Mouse (Mus musculus) spleen, adult 12 weeks (tissue): ENCODE data around the gene Tsc22d4.
"Not testable (repeated sequence)": the region's sequence is repeated elsewhere in the genome, so short reads cannot be mapped to it uniquely, and the experiment has no call there.

ENCODE experiments used
- DNase-seq: peaks from one replicate; pipeline ENCODE4 v3.0.0; 2022; ENCODE audit warnings: low spot score

The Tsc22d4 gene

GRCm38 (mm10) chr5:137741023-137741931, 4.3 kb upstream of the Tsc22d4 start, which contains the start of gene Nyap1:
Gene Nyap1 (minus strand): TSS chr5:137741607.
- DNase-seq, result peak; percentile 80

- no peak for DNase-seq
Measured at GRCm38 (mm10) chr5:137742048-137742447, 3.5 kb upstream of the Tsc22d4 start.

GRCm38 (mm10) chr5:137742836-137743235, 2.7 kb upstream of the Tsc22d4 start:
- no peak for DNase-seq

GRCm38 (mm10) chr5:137744197-137744596, 1.3 kb upstream of the Tsc22d4 start:
- no peak for DNase-seq

- DNase-seq, result peak; percentile 65
Measured at GRCm38 (mm10) chr5:137746282-137746850, 836 bp downstream of the Tsc22d4 start.

- no peak for DNase-seq
Measured at GRCm38 (mm10) chr5:137746851-137747325, 1.4 kb downstream of the Tsc22d4 start.

GRCm38 (mm10) chr5:137747326-137747961, 1.9 kb downstream of the Tsc22d4 start:
- peak; percentile 42 for DNase-seq

GRCm38 (mm10) chr5:137748130-137748770, 2.7 kb downstream of the Tsc22d4 start:
- no peak for DNase-seq

- no peak for DNase-seq
Measured at GRCm38 (mm10) chr5:137749196-137749836, 3.8 kb downstream of the Tsc22d4 start.

- not testable (repeated sequence) for DNase-seq
Measured at GRCm38 (mm10) chr5:137750212-137750611, 4.7 kb downstream of the Tsc22d4 start.

DNA sequence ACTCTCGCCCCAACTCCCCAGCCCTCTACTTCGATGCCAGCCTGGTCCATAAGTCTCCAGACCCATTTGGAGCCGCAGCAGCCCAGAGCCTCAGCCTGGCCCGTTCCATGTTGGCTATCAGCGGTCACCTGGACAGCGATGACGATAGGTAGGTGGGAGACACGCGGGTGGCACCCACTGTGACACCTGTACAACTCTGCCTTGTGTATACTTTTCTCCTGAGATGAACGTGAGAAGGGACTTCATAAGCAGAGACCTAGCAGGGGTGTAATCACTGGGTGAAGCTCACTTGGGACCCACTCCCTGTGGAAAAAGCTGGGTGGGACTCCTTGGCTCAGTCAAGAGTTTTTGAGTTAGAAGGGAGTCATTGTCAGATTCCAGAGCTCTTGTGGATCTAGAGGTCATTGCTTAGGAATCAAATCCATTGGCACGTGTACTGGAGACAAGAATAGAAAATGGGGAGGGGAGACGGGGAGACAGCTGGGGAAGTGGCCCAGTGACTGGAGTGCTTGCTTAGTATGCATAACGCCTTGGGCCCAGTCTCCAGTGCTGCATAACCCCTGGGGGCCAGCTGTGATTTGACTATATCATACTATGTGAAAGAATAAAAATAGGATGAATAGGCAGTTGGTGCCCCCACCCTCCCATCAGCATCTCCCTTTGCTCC, 5.8 kb downstream of the Tsc22d4 start:
- no peak for DNase-seq

GRCm38 (mm10) chr5:137751988-137752387, 6.5 kb downstream of the Tsc22d4 start:
- no peak for DNase-seq

- no peak for DNase-seq
Measured at GRCm38 (mm10) chr5:137753111-137753832, 7.7 kb downstream of the Tsc22d4 start.

DNA sequence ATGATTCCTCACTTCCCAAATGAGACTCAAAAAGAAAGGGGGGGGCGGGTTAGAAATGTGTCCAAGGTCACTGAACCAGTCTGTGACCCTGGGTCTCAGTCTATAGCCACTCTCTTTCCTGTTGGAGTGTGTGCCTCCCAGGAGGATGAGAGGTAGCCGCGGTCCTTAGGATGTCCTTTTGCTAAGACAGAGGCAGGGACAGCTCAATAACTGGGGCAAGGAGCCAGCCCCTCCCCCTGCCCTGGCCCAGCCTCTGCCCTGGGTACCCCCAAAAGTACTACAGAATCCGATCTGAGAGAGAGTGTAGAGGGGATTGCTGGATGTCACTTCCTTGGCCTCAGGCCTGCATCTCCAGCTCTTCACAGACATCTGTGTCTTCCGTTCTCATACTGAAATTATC, 9.9 kb downstream of the Tsc22d4 start:
- DNase-seq, result no peak

DNA sequence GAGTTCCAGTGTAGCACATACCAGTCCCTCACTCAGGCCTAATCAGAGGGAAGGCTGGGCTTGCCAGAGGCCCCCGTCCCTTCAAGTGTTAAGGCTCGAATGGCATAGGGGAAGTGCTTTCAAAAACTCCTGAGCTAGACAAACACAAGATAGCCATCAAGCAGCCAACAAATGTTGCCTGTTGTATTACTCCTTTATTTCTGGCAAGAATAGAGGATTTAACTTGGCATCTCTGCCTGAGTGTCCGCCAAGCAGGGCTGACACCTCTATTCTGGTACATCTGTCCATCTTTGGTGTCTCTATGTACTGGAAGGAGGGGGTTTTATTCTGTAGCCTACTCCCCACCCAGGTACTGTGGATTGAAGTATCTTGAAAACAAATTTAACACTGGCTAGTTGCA, 10.6 kb downstream of the Tsc22d4 start:
- no peak for DNase-seq

- peak; percentile 79 for DNase-seq
Measured at GRCm38 (mm10) chr5:137756882-137757661, 11.5 kb downstream of the Tsc22d4 start.

- no peak for DNase-seq
Measured at GRCm38 (mm10) chr5:137757887-137758286, 12.4 kb downstream of the Tsc22d4 start.

GRCm38 (mm10) chr5:137758921-137759534, 13.5 kb downstream of the Tsc22d4 start:
- no peak for DNase-seq

DNA sequence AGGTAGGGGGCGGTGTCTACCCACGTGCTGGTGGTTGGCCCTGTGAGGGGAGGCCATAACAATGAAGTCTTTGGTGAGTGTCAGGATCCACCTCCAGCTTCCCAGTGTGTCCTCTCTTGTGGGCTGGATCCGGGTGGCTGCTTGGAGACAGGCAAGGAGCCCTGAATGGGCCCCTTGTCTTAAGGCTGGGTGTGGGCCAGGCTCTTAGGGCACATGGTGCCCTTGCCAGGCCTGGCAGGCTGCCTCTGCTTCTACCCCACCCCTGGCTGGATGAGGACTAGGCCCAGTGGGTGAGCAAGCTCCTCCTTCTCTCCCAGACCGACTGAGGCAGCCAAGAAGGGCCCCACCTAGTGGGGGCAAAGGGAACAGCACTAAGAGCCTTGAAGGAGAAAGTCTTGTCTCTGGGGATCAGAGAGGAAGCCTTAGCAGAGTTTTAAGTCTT, 14.5 kb downstream of the Tsc22d4 start:
- DNase-seq, result peak; percentile 80
